Mouse (Mus musculus): Measurements from ENCODE around the gene Tsga10. TPM values are rescaled to one million over a fixed set of nuclear protein-coding genes. Genes with fewer than 3 reads are reported as not detected.
A peak's percentile ranks its signal among the peaks of the same experiment; 100 is the strongest.

Gene Tsga10
- total and polyA plus RNA-seq, 3 experiments = 0.80 to 4.1 (median 3.7) TPM

DNA sequence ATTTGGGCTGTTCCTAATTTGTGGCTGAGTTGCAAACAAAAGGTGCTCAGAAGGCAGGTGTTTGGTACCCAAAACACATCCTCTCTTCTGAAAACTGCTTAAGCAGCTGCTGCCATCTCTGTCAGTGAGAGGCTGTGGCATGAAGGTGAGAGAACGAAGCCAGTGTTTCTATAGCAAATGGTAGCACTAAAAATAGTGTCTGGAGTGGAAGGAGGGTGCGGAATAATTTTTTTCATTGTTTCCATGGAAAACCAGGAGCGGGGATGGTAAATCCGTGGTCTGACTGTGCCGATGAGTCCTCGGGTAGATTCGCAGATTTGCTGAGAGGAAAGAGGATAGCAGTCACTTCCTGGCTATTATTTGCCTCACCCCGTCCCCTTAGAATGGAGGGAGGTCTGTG is 139.8 kb downstream of the Tsga10 start:
- WGBS = 40% methylated on average over 8 of the region's 8 CpGs
- intact Hi-C loops (cut with DNase I) = no loop called here
- no peak for DNase-seq

DNA sequence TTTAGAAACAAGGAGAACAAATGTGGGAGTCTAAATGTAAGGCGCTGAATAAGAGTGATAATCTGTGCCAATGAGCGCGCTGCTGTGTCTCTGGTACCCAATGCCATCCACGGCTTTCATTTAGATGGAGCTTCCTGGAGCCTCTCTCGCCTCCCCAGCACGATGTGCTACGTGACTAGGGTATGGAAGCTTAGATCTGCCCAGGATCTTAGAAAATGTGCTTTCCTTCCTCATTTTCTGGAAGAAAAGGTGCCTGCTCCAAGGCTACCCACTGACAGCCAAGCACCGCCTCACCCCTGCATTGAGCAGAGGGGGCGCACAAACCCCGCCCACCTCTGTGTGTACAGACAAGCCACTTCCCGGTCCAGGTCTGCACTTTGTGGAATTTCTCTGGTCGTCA is 140.3 kb downstream of the Tsga10 start:
- WGBS = 58% methylated on average over 12 of the region's 12 CpGs
- intact Hi-C loops (cut with DNase I) = no loop called here

More for the DNA sequence above, 139.8 kb downstream of the Tsga10 start:
- Histone ChIP-seq H3K4me3 (no peak overlapping the region), H3K79me2 (replicated peaks; ENCODE audit: control insufficient read depth, insufficient read depth, low read length) (no peaks in the 10 kb centered on the region), H3K36me3 (ENCODE audit: control insufficient read depth, insufficient read depth, low read length) (no peaks in the 10 kb centered on the region), H3K9ac (ENCODE audit: low read depth, low read length) (no peak overlapping the region), H3K4me1 (ENCODE audit: control insufficient read depth, insufficient read depth, low read length) (no peaks in the 10 kb centered on the region), H3K27me3 (ENCODE audit: control insufficient read depth, insufficient read depth, low read length) (no peaks in the 10 kb centered on the region), H3K27ac (no peak overlapping the region)
- TF ChIP-seq EP300 (IDR thresholded peaks at IDR 0.05; ENCODE audit: insufficient read depth, low read depth, low read length) = no peak
- no peak for TF ChIP-seq CTCF (IDR thresholded peaks at IDR 0.05)
- TF ChIP-seq POLR2A (IDR thresholded peaks at IDR 0.05; ENCODE audit: insufficient read depth, low read depth, low read length) = no peak

DNA sequence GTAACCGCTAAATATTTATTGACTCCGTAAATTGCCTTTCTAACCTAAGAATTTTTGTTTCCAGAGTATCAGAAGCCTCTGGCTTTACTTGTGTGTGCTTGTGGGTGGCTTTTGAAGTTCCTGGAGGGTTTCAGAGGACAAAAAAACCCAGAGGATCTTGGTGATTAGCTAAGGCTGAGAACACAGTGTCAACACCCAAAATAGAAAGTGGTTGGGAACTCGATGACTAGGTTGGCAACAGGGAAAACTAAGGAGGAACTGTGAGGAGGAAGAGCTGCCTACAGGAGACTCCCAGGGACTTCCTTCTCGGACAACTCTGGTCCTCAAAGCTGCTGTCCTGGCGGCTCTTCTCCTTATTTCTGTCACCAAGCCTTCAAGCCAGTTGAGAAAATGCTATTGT is 145.1 kb downstream of the Tsga10 start:
- Histone ChIP-seq H3K27ac (no peak overlapping the region), H3K27me3 (ENCODE audit: control insufficient read depth, insufficient read depth, low read length) (0 out of 2 replicates have a peak, but pooled peaks cover 1% of the 10 kb centered on the region), H3K79me2 (replicated peaks; ENCODE audit: control insufficient read depth, insufficient read depth, low read length) (no peaks in the 10 kb centered on the region), H3K4me1 (ENCODE audit: control insufficient read depth, insufficient read depth, low read length) (no peaks in the 10 kb centered on the region; the same call in 1 of the 2 replicates), H3K9ac (ENCODE audit: low read depth, low read length) (no peak overlapping the region), H3K4me3 (no peak overlapping the region), H3K36me3 (ENCODE audit: control insufficient read depth, insufficient read depth, low read length) (no peaks in the 10 kb centered on the region)
- intact Hi-C loops (cut with DNase I) = no loop called here
- DNase-seq = no peak
- TF ChIP-seq EP300 (IDR thresholded peaks at IDR 0.05; ENCODE audit: insufficient read depth, low read depth, low read length) (no peak), CTCF (IDR thresholded peaks at IDR 0.05) (no peak), POLR2A (IDR thresholded peaks at IDR 0.05; ENCODE audit: insufficient read depth, low read depth, low read length) (no peak)
- WGBS = 62% methylated on average over 5 of the region's 5 CpGs

More for the DNA sequence above, 140.3 kb downstream of the Tsga10 start:
- no peaks in the 10 kb centered on the region for H3K4me1 ChIP-seq (ENCODE audit: control insufficient read depth, insufficient read depth, low read length)
- TF ChIP-seq CTCF (IDR thresholded peaks at IDR 0.05) = no peak
- TF ChIP-seq EP300 (IDR thresholded peaks at IDR 0.05; ENCODE audit: insufficient read depth, low read depth, low read length) = no peak
- TF ChIP-seq POLR2A (IDR thresholded peaks at IDR 0.05; ENCODE audit: insufficient read depth, low read depth, low read length) = no peak
- H3K9ac ChIP-seq (ENCODE audit: low read depth, low read length) = no peak overlapping the region
- H3K27ac ChIP-seq = no peak overlapping the region
- no peaks in the 10 kb centered on the region for H3K27me3 ChIP-seq (ENCODE audit: control insufficient read depth, insufficient read depth, low read length)
- DNase-seq = no peak
- H3K79me2 ChIP-seq (replicated peaks; ENCODE audit: control insufficient read depth, insufficient read depth, low read length) = no peaks in the 10 kb centered on the region
- H3K4me3 ChIP-seq = no peak overlapping the region
- no peaks in the 10 kb centered on the region for H3K36me3 ChIP-seq (ENCODE audit: control insufficient read depth, insufficient read depth, low read length)

DNA sequence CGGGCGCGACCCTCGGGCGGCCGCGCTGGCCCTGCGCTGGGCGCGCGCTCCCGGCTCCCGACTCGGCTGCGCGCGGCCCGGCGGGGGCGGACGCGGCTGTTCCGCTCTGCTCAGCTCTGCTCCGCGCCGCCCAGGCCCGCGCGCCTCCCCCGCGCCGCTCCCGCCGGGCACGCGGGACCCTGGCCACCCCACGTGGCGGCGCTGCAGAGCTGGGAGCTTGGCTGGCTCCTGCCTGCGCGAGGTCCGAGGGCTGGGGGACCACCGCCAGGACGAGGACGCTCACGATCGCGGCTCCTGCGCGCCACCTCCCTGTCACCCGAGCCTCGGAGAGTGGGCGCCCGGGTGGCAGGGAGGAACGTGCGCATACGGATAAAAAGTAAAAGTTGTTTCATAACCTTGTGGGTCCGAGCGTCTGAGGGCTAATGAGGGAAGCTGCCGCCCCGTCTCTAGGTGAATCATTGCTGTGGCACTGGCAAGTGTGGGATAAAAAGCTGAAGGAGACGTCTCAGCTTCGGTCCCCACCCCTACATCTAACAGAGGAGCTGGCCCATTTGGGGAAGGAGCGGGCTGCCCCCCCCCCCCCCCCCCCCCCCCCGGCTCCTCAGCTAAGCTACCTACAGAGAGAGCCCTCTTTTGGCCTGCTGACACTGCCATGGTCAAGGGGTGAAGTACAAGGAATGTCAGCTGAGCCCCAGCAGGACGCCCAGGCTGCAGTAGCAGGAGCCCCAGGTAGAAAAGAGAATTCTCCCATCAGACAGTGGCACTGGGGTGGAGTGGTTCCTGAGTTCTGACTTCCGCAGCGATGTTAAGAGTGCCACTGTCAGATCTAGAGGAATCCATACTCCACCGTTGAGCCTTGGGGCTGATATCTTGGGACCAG is 146.2 kb downstream of the Tsga10 start, which contains the start of gene 2010300C02Rik:
TSS of gene 2010300C02Rik (minus strand) at position 325 of the 880 bp plus-strand sequence.
- Histone ChIP-seq H3K27me3 (ENCODE audit: control insufficient read depth, insufficient read depth, low read length) (0 out of 2 replicates have a peak, but pooled peaks cover 1% of the 10 kb centered on the region), H3K4me1 (ENCODE audit: control insufficient read depth, insufficient read depth, low read length) (no peaks in the 10 kb centered on the region; the same call in 1 of the 2 replicates), H3K9ac (ENCODE audit: low read depth, low read length) (peak within 1 kb of the TSS; percentile 40), H3K36me3 (ENCODE audit: control insufficient read depth, insufficient read depth, low read length) (no peaks in the 10 kb centered on the region), H3K4me3 (peak within 1 kb of the TSS; percentile 50), H3K79me2 (replicated peaks; ENCODE audit: control insufficient read depth, insufficient read depth, low read length) (no peaks in the 10 kb centered on the region), H3K27ac (no peak within 1 kb of the TSS)
- no peak for TF ChIP-seq EP300 (IDR thresholded peaks at IDR 0.05; ENCODE audit: insufficient read depth, low read depth, low read length)
- peak; percentile 50 for TF ChIP-seq CTCF (IDR thresholded peaks at IDR 0.05)
- DNase-seq = peak; percentile 53
- WGBS = 2% methylated on average over 66 of the region's 69 CpGs
- intact Hi-C loops (cut with DNase I) = no loop called here

DNA sequence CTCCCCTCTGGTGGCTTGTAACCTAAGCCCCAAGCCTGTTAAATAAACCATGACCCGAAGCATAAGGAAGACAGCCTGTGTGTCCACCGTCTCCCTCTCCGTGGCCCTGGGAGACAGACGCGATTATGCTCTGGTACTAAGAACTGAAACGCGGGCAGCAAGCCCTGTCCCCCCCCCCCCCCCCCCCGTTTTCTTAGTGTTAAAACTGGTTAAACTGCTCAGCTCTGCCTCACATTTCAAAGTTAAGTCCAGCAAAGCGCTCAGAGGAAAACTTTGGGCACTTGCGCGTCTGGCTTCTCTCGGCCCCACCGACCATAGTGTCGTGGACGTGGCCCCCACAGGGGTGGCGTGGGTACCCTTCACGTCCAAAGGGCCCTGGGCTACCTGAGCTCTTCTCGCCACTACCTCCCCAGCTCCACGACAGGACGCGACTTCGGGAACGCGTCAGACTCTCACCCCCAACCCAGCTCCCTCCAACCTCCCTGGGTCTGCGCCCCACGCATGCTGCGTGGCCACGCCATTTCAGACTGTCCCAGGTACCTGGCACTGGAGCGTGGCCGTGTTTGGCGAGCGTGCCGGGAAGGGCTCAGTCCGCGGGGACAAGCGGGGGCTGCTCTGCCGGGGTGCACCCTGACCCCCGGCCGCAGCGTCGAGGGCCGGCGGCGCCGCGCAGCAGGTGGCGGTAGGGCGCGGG is 147.1 kb downstream of the Tsga10 start:
- H3K4me3 ChIP-seq = peak overlapping the region; percentile 36; the same call in 1 of the 2 replicates
- H3K4me1 ChIP-seq (ENCODE audit: control insufficient read depth, insufficient read depth, low read length) = no peaks in the 10 kb centered on the region; the same call in 1 of the 2 replicates
- intact Hi-C loops (cut with DNase I) = no loop called here
- H3K27me3 ChIP-seq (ENCODE audit: control insufficient read depth, insufficient read depth, low read length) = 0 out of 2 replicates have a peak, but pooled peaks cover 1% of the 10 kb centered on the region
- peak overlapping the region; percentile 36 for H3K9ac ChIP-seq (ENCODE audit: low read depth, low read length)
- no peak overlapping the region for H3K27ac ChIP-seq
- DNase-seq = no peak
- no peaks in the 10 kb centered on the region for H3K36me3 ChIP-seq (ENCODE audit: control insufficient read depth, insufficient read depth, low read length)
- H3K79me2 ChIP-seq (replicated peaks; ENCODE audit: control insufficient read depth, insufficient read depth, low read length) = no peaks in the 10 kb centered on the region
- WGBS = 13% methylated on average over 49 of the region's 49 CpGs
- TF ChIP-seq POLR2A (IDR thresholded peaks at IDR 0.05; ENCODE audit: insufficient read depth, low read depth, low read length) = no peak
- no peak for TF ChIP-seq CTCF (IDR thresholded peaks at IDR 0.05)
- TF ChIP-seq EP300 (IDR thresholded peaks at IDR 0.05; ENCODE audit: insufficient read depth, low read depth, low read length) = no peak

All from heart, adult 2 months (tissue).